Mouse (Mus musculus): ENCODE measurements around the gene Cux1.

The Cux1 gene

GRCm38 (mm10) chr5:136535204-136535603, 32.1 kb downstream of the Cux1 start:
- DNase-seq = no peak

GRCm38 (mm10) chr5:136533371-136534276, 33.7 kb downstream of the Cux1 start:
- DNase-seq = no peak

DNA sequence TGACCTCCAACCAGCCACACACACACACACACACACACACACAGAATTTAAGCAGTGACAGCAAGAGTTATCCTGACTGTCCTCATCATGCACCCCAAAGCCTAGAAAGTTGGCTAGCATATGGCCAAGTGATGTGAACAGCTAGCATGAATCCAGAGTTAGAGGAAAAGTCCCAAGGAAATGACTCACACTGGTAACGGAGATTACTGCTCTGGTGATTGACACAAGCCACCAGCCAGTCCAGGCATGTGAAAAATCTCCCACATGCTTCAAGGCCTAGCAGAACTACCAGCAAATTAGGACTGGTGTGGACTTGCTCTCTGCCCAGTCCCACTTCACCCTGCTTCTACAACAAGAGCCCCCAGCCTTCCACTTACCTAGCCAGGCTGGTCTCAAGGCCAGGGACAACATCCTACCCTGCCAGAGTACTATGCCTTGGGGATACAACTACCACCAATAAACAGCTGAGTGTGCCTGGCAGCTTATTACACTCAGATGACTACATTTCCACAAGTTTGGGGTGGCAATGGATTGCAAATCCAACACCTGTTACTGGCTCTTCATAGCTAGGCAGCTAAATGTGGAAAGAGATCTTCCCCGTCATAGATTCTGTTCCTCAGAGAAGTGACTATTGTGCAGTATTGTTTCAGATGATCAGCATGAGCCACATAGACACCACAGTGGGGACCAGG, 35.5 kb downstream of the Cux1 start:
- DNase-seq = no peak

DNA sequence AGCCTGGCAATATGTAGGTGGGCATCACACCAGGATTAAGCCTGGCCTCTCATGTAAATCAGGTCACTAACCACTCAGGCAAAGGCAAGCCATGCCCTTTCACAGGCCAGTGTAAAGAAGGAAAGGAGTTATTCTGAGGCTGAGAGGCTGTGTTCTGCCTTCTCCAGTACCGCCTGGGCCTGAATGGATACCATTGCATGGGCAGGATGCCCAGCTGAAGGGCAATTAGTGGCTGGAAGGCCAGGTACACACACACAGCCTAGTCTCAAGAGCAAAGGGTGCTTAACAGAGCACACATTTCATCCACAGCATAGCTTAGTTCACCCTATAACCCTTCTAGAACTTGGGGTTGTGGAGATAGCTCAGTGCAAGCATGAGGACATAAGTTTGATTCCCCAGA, 36.4 kb downstream of the Cux1 start:
- DNase-seq = no peak

GRCm38 (mm10) chr5:136529165-136529564, 38.1 kb downstream of the Cux1 start:
- DNase-seq = no peak

DNA sequence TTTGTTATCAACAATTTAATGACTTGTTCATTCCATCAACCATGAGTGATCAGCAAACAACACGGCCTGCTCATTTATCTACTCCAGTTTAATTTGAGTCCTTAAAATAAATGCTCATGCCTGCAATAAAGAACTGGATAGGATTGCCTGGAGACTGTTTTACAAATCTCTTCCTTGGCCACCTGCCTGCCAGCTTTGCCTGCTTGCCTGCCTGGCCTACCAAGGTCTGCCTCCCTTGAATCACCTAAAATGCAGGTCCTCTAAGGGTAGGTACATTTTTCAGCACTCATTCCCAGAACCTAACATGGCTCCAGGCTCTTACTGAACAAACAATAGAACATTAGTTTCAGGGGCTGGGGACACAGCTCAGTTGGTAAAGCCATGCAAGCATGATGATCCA, 39.4 kb downstream of the Cux1 start:
- DNase-seq = no peak

GRCm38 (mm10) chr5:136526545-136526909, 40.8 kb downstream of the Cux1 start:
- DNase-seq = no peak

- no peak for DNase-seq
Measured at GRCm38 (mm10) chr5:136525896-136526544, 41.3 kb downstream of the Cux1 start.

DNA sequence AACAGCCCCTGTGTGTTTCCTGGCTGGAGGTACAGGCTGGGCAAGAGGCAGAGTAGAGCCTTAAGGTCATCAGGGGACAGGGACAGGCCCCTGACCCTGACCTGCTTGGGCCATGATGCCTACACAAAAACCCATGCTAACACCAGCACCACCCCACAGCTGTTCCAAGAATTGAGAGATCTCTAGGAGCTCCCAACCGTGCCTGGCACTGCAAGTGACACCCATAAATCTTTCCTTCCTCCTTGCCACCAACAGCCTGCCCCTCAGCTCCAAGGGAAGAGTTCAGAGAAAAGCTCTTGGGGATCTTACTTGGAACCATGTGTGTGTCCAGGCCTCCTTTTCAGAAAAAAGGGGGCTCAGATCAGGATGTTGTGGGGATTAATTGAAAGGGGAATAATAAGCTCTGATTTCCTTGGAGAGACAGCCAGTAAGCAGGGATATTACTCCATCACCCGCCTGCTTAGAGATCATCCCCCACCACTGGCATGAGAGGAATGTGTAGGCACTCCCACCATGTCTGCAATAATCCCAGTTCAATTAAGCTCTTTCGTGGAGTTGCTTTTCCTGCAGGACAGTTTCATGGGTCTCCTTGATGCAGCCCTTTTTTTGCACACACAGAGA, 44.3 kb downstream of the Cux1 start:
- DNase-seq = no peak

DNA sequence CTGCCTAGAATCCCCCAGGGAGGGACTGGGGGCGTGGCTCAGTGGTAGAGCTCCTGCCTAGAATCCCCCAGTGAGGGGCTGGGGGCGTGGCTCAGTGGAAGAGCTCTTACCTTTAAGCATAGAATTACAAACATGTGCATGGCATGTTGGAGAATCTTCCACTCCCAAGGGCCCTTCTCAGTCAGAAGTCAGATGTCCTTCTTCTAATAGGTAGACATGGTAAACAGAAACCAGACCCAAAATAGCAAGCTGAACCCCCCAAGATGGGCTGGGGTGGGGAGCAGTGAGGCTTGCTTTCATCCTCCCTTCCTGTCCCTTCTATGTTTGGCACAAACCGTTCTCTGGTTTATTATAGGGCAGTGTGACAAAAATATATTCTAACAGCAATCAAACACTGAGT, 45.6 kb downstream of the Cux1 start:
- DNase-seq = no peak

GRCm38 (mm10) chr5:136518648-136519437, 48.4 kb downstream of the Cux1 start:
- no peak for DNase-seq

DNA sequence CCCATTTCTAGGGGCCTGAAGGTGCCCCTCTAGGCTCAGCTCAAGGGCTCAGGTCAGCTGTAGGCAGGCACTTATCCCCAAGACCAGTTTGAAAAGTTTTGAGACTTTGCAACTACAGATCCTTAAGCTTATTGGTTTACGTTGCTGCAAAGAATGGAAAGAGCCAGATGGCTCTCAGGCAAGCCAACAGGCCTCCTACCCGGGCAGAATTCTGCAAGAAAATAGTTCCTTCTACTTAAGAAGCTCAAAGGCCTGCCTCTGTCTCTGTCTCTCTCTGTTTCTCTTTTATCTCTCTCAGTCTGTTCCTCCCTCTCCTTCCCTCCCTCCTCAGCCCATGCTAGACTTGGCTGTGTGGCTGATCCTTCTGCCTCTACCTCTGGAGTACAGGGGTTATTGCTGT, 49.8 kb downstream of the Cux1 start:
- DNase-seq = no peak

- no peak for DNase-seq
Measured at GRCm38 (mm10) chr5:136516593-136516992, 50.7 kb downstream of the Cux1 start.

DNA sequence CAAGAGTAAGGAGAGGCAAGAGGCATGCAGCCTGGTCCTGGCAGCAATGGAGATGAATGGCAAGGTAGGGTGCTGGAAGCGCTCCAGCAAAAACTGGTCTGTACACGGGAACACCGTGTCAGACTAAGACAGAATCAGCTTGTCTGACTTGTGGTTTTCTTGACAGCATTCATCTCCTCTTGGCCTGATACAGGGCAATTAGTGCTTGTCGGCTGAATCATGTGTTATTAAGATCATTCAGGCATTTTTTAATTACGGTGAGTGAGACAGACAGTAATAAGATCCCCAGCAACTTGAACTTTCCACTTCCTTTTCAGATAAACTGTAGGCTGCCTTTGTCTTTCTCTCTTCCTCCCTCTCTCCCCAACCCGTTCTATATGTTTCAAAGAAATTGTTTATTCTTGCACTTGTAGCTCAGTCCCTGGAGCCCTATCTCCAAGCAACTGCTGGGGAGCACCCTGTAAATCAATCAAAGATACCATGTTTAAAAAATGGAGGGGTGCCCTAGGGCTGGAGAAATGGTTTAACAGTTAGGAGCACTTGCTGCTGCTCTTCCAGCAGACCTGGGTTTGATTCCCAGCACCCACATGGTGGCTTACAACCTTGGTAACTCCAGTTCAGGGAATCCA, 53.1 kb downstream of the Cux1 start:
- no peak for DNase-seq

GRCm38 (mm10) chr5:136512103-136512674, 55.1 kb downstream of the Cux1 start:
- DNase-seq = no peak

GRCm38 (mm10) chr5:136511378-136511777, 55.9 kb downstream of the Cux1 start:
- no peak for DNase-seq

- no peak for DNase-seq
Measured at GRCm38 (mm10) chr5:136510609-136511008, 56.7 kb downstream of the Cux1 start.

- no peak for DNase-seq
Measured at GRCm38 (mm10) chr5:136507629-136508028, 59.7 kb downstream of the Cux1 start.

- DNase-seq = no peak
Measured at GRCm38 (mm10) chr5:136506262-136506661, 61.0 kb downstream of the Cux1 start.

DNA sequence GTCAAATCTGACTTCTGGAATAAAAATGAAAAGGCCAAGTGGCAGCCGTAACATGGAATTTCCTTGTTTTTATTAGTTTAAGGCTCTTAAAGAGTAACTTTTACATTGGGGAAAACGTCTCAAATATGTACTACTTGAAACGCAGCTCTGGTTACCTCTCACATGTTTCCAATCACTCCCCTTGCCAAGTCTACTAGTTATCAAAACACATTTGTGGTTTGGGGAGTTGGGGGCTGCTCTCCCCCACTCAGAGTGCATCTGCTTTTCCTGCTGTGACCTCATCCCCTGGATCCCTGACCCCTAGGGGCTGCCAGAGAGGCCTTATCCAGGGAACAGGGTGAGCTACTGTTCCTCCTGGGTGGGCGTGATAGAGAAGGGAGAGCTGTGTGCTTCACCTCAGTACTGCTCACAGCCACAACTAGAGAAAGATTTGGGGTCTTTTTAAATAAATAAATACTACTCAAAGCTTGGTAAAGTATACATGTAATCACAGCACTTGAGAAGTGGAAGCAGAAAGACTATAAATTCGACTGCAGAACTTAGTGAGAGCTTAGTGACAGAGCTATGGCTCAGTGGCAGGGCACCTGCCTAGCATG, 64.7 kb downstream of the Cux1 start:
- DNase-seq = no peak

DNA sequence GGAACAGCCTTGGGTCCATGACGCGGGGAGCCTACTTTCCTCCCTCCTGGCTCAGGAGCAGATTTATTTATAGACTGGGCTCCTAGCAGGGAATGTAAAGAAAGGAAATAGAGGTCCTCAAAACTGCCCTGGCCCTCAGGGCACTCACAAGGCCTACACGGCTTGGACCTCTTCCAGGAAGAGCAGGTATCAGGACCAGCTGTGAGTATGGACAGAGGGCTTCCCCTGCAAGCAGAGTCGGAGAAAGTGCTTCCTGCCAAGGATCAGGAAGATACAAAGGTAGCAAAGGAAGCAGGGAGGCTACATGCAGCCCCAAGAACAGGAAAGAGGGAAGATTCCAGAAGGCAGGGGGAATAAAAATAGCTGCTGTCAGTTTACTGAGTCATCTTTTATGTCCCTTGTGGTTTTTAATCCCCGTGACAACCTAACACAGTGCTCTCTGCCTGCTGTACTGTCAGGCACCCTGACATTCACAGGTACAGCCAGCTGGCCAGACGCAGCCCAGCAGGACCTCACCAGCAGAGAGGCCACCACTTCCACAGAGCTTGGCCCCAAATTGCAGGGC, 66.9 kb downstream of the Cux1 start:
- no peak for DNase-seq

Data from thymus, postnatal 14 days (tissue).